Mouse (Mus musculus) large intestine, adult 2 months (tissue): ENCODE results near the gene Olfr512. TPM values are rescaled to one million over a fixed set of nuclear protein-coding genes. Genes with fewer than 3 reads are reported as not detected.

Experiments used
- DNase-seq: peaks from one replicate; pipeline ENCODE4 v3.0.0-alpha.2; 2012; ENCODE audit warnings: low read depth, low spot score
- WGBS: fragments of 180-500 bp; shearing (Covaris S2); methylation state at CpG from one replicate; pipeline ENCODE4 v1.1.7; 2018; 5-methylcytosine and 5-hydroxymethylcytosine counted together
- polyA plus RNA-seq: library from polyadenylated mRNA; depleted of rRNA; stranded (reverse); fragments of >200 nt; gene quantifications from 2 replicates; pipeline ENCODE4 v1.2.3, GENCODE M21; 2012; rRNA removed

The Olfr512 gene
- not detected in 2 replicates for polyA plus RNA-seq

- no peak for DNase-seq
Observed at GRCm38 (mm10) chr7:108713020-108713419, at the start of gene Olfr512. Gene Olfr512, plus strand, starts transcription at chr7:108713320.

GRCm38 (mm10) chr7:108666118-108666517 is 47.0 kb upstream of the Olfr512 start, which contains the start of gene Olfr510:
Gene Olfr510, plus strand, starts transcription at chr7:108666418.
- WGBS, result 93% methylated on average over 1 of the region's 1 CpGs
- no peak for DNase-seq

- 12% methylated on average over 1 of the region's 1 CpGs for WGBS
- DNase-seq, result peak; percentile 64
Observed at GRCm38 (mm10) chr7:108671058-108671457, 42.1 kb upstream of the Olfr512 start.

DNA sequence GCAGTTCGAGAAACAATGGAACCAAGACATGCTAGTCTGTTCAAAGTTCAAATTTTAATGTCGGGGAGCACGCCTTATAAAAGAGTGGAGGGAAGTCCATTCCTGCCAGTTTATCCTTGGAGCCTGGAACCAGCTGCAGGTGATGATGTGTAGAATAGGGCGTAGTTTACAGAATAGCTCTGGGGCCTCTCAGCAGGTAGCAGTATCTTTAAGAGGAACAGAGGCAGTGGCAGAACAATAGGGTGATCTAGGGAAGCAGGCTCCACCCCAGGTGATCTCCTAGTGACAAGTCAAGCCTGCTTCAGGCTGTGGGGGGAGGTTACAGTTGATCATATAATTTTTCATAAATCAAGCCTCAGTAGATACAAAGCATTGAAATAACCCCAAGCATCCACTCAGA is 34.2 kb upstream of the Olfr512 start:
- WGBS, result 67% methylated on average over 4 of the region's 4 CpGs
- DNase-seq, result no peak

DNA sequence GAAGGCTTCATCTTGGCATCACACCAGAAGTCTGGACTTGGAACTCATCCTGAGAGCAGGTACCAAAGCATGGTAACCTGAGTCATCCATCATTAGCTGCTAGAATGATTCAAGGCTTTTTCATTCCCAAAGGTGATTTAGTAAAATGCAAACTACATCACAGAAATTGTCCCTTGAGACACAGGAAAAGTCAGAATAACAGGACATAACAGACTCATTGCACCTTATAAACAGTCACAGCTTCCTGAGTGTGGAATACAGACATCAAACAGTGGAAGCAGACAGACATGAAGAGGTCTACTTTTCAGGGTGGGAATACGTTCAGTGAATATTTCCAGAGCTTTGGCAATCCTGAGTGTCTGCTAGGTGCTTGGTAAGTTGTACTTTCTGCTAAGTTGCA is 37.6 kb downstream of the Olfr512 start, which contains the start of gene Olfr513:
Olfr513 (plus strand) TSS at position 301 of the 400 bp plus-strand sequence.
- 56% methylated on average over 1 of the region's 1 CpGs for WGBS
- DNase-seq, result no peak

GRCm38 (mm10) chr7:108760411-108760810 is 47.3 kb downstream of the Olfr512 start:
- 25% methylated on average over 3 of the region's 3 CpGs for WGBS
- DNase-seq, result no peak

Other genes with a start within 250 kb of the Olfr512 start
- not detected in 2 replicates for gene Olfr498, start 248.0 kb upstream of the Olfr512 start, polyA plus RNA-seq
- not detected in 2 replicates for gene Olfr502, start 188.3 kb upstream of the Olfr512 start, polyA plus RNA-seq
- gene Olfr503, start 168.8 kb upstream of the Olfr512 start, polyA plus RNA-seq, result not detected in 2 replicates
- gene Olfr504, start 147.5 kb upstream of the Olfr512 start, polyA plus RNA-seq, result not detected in 2 replicates
- not detected in 2 replicates for gene Olfr506, start 102.5 kb upstream of the Olfr512 start, polyA plus RNA-seq
- gene Olfr507, start 91.5 kb upstream of the Olfr512 start, polyA plus RNA-seq, result not detected in 2 replicates
- gene Olfr508, start 83.3 kb upstream of the Olfr512 start, polyA plus RNA-seq, result not detected in 2 replicates
- gene Olfr509, start 61.4 kb upstream of the Olfr512 start, polyA plus RNA-seq, result not detected in 2 replicates
- not detected in 2 replicates for gene Olfr510, start 46.9 kb upstream of the Olfr512 start, polyA plus RNA-seq
- gene Olfr513, start 37.7 kb downstream of the Olfr512 start, polyA plus RNA-seq, result not detected in 2 replicates
- gene Olfr514, start 112.7 kb downstream of the Olfr512 start, polyA plus RNA-seq, result not detected in 2 replicates
- not detected in 2 replicates for gene Olfr516, start 137.2 kb downstream of the Olfr512 start, polyA plus RNA-seq
- not detected in 2 replicates for gene Olfr517, start 159.1 kb downstream of the Olfr512 start, polyA plus RNA-seq
- not detected in 2 replicates for gene Olfr518, start 171.7 kb downstream of the Olfr512 start, polyA plus RNA-seq
- not detected in 2 replicates for gene Olfr519, start 181.1 kb downstream of the Olfr512 start, polyA plus RNA-seq
- 0.06 and 0.14 TPM in 2 replicates for gene Nlrp10, start 216.9 kb downstream of the Olfr512 start, polyA plus RNA-seq
- gene Eif3f, start 221.1 kb downstream of the Olfr512 start, polyA plus RNA-seq, result 126 and 162 TPM in 2 replicates
- 0.55 and 0.90 TPM in 2 replicates for gene Tub, start 237.0 kb downstream of the Olfr512 start, polyA plus RNA-seq